Mouse (Mus musculus): Measurements from ENCODE around the gene Nudt17. TPM values are rescaled to one million over a fixed set of nuclear protein-coding genes. Genes with fewer than 3 reads are reported as not detected.
"Not testable (repeated sequence)": the region's sequence is repeated elsewhere in the genome, so short reads cannot be mapped to it uniquely, and the experiment has no call there.

The Nudt17 gene
- total RNA-seq, 2 experiments from 2014 or later: 3.1 to 5.3 TPM

DNA sequence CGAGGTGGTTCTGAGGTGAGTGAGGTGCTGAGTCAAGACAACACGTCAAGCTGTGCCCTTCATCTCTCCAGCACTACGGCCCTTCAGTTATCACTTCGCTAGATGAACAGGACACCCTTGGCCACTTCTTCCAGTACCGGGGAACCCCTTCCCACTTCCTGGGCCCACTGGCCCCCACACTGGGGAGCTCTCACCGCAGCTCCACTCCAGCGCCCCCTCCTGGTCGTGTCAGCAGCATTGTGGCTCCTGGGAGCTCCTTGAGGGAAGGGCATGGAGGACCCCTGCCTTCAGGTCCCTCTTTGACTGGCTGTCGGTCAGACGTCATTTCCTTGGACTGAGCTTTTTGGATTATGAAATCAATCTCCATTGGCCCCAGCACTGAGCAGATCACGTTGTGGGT, 3.6 kb downstream of the Nudt17 start:
- peak; percentile 46 for DNase-seq

DNA sequence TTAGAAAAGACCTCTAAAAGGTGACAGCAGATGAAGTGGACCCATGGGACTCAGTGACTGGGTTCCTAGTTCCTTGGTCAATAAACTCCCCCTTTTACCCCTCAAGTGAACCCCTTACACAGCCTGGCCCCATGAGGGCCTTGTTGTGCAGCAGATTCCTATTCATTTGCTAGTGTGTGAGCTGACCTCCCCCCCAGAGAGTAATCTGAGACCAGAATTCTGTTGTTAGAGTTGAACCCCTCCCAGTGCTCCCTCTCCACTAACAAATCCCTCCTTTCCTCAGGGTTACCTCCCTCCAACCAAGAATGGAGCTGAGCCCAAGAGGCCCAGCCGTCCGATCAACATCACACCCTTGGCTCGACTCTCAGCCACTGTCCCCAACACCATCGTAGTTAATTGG, 7.4 kb downstream of the Nudt17 start:
- DNase-seq: no peak

DNA sequence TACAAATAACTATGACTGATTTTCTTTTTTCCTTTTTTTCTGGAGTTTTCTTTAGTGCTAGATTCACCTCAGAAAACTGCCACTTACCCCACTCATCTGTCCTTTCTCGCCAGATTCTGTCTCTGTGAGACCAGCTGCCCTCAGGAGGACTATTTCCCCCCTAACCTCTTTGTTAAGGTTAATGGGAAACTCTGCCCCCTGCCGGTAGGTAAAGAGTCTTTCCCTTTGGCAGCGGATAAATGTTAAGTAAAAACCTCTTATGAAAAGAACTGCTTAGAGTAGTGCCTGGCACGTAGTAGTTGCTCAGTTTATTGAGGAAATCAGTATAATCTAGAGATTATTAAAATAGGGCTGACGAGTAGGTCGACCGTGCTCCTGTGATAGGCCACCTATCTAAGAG, 8.0 kb downstream of the Nudt17 start:
- peak; percentile 49 for DNase-seq

DNA sequence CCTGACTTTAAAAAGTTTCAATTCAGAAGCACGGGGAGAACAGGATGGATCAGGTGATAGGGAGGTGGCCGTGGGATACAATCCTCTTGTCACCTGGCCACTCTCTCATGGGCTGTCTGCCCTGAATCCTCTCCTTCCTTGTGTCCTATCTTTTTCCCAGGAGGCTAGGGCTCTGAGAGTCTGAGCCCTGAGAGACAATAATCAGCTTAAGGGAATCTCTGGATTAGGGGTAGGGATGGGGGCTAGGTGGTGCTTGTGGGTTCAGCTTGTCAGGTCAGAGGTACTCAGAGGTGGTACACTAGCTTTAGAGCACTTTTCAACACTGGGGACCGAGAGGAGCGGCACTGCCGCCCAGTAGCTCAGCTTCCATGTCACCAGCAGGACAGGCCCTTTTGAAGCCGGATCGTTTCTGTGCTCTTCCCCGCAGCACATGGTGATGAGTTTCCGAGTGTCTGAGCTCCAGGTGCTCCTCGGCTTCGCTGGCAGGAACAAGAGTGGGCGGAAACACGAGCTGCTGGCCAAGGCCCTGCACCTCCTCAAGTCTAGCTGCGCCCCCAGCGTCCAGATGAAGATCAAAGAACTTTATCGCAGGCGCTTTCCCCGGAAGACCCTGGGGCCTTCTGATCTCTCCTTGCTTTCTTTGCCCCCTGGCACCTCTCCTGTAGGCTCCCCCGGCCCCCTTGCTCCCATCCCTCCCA, 9.2 kb downstream of the Nudt17 start:
- DNase-seq: no peak

DNA sequence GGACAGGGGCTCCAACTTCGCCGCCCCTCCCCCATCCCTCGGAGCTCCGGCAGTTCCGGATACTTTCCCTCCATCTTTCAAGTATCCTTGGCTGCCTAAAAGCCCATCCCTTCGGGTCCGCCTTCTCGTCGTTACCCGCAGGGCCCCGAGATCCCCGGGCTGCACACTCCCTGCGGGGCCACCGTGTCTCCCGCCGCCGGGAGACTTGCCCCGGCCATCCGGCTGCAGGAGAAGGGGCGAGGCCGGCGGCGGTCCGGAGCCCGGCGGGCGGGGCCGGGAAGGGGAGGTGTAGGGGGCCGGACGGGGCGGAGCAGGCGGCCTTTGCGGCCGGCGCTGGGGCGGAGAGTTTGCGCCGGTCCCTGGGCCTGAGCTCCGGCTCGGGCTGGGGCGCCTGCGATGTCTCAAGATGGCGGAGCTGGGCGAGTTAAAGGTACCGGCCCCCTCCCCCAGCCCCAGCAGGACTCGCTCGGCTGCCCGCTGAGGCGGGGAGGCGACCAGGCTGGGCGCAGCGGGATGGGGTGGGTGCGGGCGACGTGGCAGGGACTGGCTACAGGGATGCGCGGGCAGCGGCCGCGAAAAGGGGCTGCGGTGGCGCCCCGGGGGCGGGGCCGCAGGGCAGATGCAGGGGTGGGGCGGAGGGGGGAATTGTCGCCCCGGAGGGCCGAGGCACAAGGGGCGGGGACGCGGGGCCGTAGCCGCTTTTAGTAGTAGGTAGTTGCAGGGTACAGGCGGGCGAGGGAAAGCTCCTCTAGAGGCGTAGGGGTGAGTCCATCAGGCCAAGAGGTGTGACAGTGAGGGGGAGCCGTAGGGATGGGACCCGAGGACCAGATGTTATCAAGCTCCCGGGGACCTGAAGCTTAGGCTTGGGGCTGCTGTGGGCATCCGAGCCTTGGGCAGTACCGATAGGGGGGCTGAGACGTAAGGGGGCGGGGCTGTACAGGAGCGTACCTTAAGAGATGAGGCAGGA, 11.3 kb downstream of the Nudt17 start:
- peak; percentile 96 for DNase-seq

DNA sequence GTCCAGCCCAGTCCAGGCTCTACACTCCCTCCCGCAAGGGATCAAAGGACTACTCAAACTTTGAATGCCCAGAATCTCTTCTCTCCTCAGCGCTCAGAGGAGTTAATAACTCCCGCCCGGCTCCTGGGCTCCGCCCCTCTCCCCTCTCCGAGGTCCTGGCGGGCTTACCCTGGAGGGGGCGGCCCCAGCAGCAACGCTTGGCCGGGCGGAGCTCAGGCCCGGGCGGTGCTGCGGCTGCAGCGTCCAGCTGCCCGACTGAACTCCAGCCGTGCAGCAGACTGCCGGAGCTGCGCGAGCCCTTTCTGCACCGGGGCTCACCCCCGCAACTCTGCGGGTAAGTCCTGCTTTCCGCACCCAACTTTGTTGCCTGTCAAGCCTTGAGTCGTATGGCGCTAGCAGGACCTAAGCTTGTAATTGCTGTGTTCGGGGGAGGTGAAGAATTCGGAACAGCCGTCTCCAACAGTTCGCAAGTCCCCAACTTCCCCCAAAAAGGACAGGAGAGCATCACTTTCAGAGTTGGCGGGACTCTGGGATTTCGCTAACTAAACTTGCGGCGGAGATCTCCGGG, 12.1 kb downstream of the Nudt17 start, which contains the start of gene Pias3:
TSS of gene Pias3 (plus strand) at position 187 of the 568 bp plus-strand sequence.
- DNase-seq: peak; percentile 92

DNA sequence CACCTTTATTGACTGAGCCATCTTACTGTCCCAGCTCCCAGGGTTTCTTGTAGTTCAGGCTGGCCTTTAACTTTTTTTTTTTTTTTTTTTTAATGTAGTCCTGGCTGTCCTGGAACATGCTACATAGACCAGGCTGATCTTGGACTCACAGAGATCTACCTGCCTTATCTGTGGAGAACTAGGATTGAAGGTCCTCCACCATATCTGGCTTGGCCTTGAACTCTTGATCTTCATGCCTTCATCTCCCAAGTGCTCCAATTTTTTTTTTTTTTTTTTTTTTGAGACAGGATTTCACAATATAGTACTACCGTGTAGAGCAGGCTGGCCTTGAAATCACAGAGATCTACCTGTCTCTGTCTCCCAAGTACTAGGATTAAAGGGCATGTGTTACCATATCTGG, 14.8 kb downstream of the Nudt17 start:
- DNase-seq: no peak

DNA sequence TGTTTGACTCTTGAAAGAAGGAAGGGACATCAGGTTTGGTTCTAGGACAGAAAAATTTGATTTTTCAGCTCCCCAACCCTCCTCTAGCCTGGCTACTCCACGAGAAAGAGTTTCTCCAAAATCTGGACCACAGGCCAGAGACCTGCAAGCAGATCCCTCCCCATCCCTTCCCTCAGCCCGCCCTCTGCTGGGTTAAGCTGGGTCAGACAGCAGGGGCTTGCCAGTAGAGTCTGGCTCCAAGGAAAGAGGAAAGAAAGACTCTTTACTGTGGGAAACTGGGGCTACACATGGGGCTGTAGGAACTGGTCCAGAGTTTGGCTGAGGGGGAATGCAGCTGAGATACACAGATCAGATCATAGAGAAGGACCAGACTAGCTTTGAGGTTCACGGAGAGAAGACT, 15.9 kb downstream of the Nudt17 start:
- peak; percentile 51 for DNase-seq

DNA sequence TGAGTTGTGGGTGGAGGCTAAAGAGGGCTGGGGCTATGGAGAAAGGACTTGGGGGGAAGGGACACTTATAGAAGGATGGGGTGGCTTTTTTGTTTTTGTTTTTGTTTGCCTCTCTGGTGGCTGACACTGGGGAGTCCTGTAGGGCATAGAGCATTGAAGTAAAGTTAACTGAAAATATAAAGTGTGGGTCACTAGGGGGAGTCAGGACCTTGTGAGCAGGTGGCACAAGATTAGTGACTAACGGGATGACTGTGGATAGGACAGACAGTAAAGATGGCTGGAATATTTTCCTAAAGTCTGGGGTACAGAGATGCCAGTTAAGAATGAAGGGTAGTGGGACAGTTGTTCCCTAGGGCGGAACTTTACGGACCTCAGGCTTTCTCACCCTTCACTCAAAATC, 18.1 kb downstream of the Nudt17 start:
- DNase-seq: no peak

DNA sequence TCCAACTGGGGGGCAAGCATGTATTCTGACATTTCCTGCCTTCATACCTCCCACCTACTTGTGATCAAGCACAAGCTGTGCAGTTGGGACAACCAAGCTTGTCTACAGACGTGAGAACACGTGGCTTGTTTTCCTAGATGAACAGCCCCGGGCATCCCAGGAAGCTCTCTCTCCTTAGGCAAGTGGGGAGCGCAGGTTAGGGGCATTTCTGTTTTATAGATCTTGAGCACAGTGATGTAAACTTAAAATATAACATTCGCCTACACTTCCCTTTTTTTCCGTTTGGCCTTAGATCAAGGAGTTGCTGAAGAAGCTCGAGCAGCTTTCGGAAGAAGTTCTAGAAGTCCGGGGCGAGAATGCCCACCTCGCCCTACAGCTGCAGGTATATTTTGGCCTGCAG, 19.5 kb downstream of the Nudt17 start:
- DNase-seq: no peak

DNA sequence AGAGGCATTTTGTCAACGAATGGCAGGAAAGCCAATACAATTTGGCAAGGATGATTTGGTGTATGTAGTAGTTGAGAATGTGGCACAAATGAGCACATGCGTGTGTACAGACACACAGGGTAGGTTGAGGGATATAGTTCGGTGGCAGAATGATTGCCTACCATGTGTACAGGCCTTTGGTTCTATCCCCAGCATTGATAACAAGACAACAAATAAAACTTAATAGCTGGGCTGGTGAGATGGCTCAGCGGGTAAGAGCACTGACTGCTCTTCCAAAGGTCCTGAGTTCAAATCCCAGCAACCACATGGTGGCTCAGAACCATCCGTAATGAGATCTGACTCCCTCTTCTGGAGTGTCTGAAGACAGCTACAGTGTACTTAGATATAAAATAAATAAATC, 22.3 kb downstream of the Nudt17 start:
- not testable (repeated sequence) for DNase-seq

DNA sequence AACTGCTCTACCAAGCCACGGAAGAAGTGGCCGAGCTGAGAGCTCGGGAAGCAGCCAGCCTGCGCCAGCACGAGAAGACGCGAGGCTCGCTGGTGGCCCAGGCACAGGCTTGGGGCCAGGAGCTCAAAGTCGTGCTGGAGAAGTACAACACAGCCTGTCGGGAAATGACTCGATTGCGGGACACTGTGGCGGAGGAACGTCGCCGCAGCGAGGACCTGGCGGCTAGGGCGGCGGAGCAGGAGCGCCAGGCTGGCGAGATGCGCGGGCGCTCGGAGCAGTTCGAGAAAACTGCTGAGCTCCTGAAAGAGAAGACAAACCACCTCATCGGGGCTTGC, 23.6 kb downstream of the Nudt17 start:
- DNase-seq: peak; percentile 37

DNA sequence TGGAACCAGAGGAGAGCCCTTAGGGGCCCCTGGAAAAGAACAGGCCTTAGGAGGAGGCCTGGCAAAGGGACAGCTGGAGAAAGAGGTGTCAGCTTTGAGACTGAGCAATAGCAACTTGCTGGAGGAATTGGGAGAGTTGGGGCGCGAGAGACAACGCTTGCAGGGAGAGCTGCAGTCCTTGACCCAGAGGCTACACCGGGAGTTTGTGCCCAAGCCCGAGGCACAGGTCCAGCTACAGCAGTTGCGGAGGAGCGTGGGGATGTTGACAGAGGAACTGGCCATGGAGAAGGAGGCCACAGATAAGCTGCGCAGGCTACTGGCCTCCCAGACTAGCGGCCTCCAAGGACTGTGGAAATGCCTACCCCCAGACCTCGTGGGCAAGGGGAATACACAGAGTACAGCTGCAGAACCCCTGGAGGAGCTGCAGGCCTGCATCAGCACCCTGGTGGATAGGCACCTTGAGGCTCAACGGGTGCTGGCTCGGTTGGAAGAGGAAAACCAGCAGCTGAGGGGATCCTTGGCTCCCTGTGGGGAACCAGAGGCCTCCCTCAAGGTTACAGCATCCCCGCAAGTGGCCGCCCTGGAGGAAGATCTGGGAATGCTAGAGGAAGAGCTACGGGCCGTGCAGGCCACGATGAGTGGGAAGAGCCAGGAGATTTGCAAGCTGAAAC, 24.1 kb downstream of the Nudt17 start:
- DNase-seq: peak; percentile 42

DNA sequence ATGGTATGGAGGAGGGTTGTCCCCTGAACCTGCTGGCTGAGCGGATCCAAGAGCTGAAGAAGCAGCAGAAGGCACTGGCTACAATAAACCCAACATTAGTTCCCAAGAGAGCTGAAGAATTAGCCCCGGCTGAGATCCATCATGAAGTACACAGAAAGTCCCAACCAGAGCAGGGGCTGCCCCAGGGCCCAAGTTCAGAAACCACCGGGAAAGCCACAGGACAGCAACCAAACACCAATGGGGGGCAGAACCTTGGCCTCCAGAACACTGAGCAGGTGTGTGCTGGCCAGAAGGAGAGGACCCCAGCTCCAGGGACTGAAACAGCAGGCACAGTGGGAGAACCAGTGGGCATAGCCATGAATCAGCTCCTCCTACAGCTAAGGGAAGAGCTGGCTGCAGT, 24.9 kb downstream of the Nudt17 start:
- no peak for DNase-seq

DNA sequence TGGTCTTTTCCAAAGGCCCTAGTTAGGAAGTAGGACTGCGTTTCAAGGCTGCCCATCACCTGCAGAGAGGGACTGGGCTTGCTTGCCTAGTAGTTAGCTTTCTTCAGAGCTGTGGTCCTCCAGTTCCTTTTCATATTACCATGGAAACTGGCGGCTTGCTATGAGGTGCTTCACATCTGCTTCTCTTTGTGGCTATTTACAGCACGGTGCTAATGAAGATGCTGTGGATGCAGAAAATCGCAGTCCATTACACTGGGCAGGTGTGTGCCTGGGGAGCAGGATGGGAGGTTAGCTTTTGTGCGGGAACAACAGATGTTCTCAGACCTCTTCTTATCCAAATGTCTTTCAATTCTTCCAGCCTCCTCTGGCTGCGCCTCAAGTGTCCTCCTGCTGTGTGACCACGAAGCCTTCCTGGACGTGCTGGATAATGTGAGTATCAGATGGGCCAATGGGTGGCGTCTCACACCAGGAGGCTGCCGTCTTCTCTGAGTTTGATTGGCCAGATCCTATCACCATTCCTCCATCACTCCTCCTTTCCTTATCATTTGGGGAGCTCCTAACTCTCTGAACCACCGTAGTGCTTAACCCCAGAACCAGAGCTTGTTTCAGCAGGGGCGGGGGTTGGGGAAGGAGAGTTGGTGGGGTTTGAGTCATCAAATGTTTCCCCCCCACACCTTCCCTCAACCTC, 27.9 kb downstream of the Nudt17 start:
- no peak for DNase-seq

DNA sequence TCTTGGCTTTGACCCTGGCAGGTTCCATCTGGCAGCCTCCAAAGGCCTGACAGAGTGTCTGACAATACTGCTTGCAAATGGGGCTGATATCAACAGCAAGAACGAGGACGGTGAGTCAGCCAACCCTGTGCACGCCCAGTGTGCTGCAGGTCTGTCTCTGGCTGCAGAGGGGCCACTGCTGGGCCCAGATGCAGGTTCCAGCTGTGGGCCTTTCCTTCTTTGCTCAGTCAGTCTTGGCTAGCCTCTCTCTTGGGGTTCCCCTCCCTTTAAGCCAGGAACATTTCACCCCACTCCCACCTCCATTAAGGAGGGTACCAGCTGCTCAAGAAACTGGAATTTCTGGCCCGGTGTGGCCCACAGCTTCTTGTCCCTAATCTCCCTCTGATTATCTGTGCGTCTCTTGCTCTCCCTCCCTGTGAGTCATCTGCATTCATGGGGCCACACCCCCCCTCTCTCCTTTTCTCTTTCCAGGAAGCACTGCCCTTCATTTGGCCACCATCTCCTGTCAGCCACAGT, 29.1 kb downstream of the Nudt17 start:
- DNase-seq: peak; percentile 67

DNA sequence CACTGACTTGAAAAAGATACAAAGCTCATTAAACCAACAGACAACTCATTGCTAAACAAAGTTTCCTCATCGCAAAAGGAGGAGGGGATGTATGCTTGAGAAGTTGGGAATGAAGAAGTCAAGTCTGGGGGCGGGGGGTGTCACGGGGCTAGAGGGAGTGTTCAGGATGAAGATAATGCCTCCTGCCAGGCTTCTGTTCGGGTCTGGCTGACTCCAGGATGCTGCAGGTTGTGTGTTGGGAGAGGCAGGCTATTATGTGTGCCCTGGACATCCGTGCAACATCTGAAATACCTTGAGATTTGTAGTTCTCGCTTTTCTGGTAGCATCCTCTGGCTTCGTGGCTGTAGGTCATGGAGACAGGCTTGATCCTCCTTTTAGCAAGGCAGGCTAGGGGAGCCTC, 29.9 kb downstream of the Nudt17 start:
- no peak for DNase-seq

DNA sequence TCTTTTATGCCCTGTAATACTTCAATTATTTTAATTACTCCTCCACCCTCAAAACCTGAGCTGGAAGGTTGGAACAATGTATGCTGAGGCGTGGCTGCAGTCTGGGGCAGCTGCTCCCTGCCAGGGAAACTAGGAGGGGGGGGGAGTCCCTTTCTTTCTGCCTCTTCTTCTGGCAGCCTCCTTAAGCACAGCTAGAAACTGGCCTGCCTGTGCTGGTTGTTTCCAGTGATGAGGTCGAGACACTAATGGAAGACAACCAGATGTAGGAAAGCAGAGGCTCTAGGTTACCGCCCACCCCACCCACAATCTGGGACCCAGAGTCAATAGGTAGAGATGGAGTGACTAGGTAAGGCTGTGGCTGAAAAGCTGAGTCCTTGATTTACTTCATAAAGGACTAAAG, 32.7 kb downstream of the Nudt17 start:
- no peak for DNase-seq

DNA sequence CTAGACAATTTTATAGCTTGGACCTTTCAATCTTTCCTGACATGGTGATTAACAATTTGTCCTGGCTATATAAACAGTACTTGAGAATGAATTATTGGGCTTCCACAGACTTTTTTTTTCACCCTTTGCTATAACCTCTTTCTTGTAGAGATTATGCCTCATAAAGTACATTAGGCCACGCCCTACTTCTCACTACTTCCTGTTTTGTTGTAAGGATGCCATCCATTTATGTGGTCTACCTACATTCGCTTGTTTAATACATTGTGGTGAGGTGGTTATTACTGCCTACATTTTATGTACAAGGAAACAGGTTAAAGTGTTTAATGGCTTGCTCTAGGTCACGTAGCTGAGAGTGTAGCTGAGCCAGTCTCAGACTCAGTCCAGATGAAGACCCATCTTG, 33.2 kb downstream of the Nudt17 start:
- no peak for DNase-seq

DNA sequence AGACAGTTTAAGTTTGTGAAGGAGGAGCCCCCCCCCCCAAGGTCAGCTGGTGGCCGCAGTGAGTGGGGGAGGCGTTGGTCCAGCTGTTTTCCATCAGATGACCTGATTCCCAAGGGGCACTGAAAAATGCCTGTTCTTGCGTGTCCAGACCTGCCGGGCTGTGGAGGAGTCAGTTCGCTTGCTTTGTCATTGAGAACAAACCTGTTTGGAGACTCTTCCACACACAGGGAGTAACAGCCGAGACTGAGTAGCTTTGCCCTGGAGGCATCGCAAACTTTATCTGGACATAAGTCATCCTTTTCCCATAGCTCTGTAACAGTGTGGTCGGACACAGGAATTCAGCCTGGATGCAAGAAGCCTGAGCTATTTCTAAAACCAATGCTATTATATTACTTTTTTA, 33.9 kb downstream of the Nudt17 start:
- no peak for DNase-seq

DNA sequence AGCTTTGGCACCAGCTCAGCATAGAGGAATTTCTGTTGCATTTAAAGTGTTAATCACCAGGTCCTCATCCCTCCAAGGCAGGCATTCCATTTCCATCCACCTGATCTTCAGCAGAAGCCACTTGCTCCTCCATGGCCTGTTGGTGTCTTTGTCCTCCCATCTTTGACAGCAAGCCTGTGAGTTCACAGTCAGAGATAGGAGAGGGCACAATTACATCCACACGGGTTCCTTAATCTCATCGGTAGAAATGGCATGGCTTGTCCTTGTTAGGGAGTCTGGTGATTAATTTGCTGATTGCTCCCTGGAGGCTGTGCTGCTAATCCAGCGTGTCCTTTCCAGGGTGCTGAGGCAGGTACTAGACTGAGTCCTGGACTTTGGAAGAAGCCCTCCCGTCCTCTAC, 34.8 kb downstream of the Nudt17 start:
- no peak for DNase-seq

DNA sequence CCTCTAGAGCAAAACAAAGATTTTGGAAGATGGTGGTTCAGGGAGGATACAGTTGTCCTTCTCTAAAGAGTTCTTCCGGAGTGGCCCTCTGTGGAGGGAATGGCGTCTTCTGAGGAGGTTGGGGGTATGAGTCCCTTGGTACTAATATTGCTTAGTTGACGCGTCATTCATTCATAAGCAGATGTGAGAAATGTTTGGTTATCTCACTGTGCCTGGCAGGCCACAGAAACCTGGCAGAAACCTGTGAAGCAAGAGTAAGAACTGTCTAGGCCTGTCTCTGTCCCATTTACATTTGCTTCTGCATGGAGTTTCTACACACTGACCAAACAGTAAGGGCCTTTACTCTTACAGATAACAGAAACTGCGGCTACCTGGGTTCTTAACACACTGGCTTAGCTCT, 36.8 kb downstream of the Nudt17 start:
- no peak for DNase-seq

All from adrenal gland, postnatal 10 days (tissue).